Mouse (Mus musculus): ENCODE measurements around the gene Dhrs4.

DNA sequence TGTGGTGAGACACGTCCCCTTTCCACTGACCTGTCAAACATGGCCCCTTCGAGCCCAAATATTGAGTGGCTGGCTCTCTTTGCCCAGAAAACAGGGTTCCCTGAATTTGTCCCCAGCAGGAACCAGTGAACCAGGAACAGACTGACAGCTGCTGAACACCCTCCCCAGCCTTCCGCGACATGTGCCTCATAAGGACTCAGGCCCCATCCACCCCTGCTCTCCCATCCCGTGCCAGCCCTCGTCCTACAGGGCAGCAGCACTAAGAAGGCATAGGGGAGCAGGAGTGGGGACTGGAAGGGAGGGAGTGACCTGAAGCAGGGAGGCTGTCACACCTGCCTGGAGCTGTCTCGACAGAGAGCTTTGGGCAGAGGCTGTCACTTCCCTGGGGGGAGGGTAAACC, 29.2 kb downstream of the Dhrs4 start:
- no peak for TF ChIP-seq CTCF (IDR thresholded peaks at IDR 0.05; ENCODE audit: low read depth)
- no peak for TF ChIP-seq EP300 (optimal IDR thresholded peaks at IDR 0.05)

All from stomach, postnatal 0 days (tissue).